Mouse (Mus musculus): ENCODE data around the gene Xrcc2. TPM values are rescaled to one million over a fixed set of nuclear protein-coding genes. Genes with fewer than 3 reads are reported as not detected.

Gene Xrcc2
- polyA plus RNA-seq, 1 experiment, result 3.0 TPM

GRCm38 (mm10) chr5:25644509-25644908, 61.1 kb downstream of the Xrcc2 start:
- H3K27ac ChIP-seq (replicated peaks; ENCODE audit: low read depth, low read length), result no peak overlapping the region
- H3K4me1 ChIP-seq (ENCODE audit: control insufficient read depth, insufficient read depth, insufficient read length, low read length), result no peaks in the 10 kb centered on the region
- no peak overlapping the region for H3K4me3 ChIP-seq (ENCODE audit: insufficient read depth, low read depth, low read length)

- Histone ChIP-seq H3K4me1 (ENCODE audit: control insufficient read depth, insufficient read depth, insufficient read length, low read length) (no peaks in the 10 kb centered on the region), H3K4me3 (ENCODE audit: insufficient read depth, low read depth, low read length) (no peak overlapping the region), H3K27ac (replicated peaks; ENCODE audit: low read depth, low read length) (no peak overlapping the region)
These were observed 62.9 kb downstream of the Xrcc2 start for GRCm38 (mm10) chr5:25642741-25643140.

Other genes with a start within 250 kb of the Xrcc2 start
- 14.7 and 15.4 TPM in 2 replicates for gene Kmt2c, start 207.0 kb downstream of the Xrcc2 start, polyA plus RNA-seq (2012; ENCODE audit: insufficient read depth, insufficient read length, missing spikeins)
- gene Cct8l1, start 189.8 kb downstream of the Xrcc2 start, polyA plus RNA-seq (2012; ENCODE audit: insufficient read depth, insufficient read length, missing spikeins), result not detected in 2 replicates
- 0.52 and 2.0 TPM in 2 replicates for gene Actr3b, start 54.2 kb upstream of the Xrcc2 start, polyA plus RNA-seq (2012; ENCODE audit: insufficient read depth, insufficient read length, missing spikeins)
- gene Gm21663, start 236.6 kb upstream of the Xrcc2 start, polyA plus RNA-seq (2012; ENCODE audit: insufficient read depth, insufficient read length, missing spikeins), result not detected in 2 replicates
- not detected in 2 replicates for gene Gm21671, start 248.6 kb upstream of the Xrcc2 start, polyA plus RNA-seq (2012; ENCODE audit: insufficient read depth, insufficient read length, missing spikeins)